Mouse (Mus musculus): ENCODE measurements at regions not wholly inside any gene's neighbourhood (a gene's known extent, or its start where the extent isn't known, plus 50 kb on each side); places are given as distances from the start of the nearest gene placed in this dataset.
A peak's percentile ranks its signal among the peaks of the same experiment; 100 is the strongest.

GRCm38 (mm10) chr3:37824681-37825080 lies 100.4 kb upstream of the Gm5148 start:
- 96% methylated on average over 5 of the region's 5 CpGs for WGBS
- no peak for TF ChIP-seq POLR2A (IDR thresholded peaks at IDR 0.05; ENCODE audit: borderline replicate concordance, extremely low read depth, insufficient read depth, insufficient read length)
- Histone ChIP-seq H3K27ac (replicated peaks; ENCODE audit: low read depth, low read length) (no peak overlapping the region), H3K4me2 (replicated peaks; ENCODE audit: low read depth, low read length, severe bottlenecking) (no peak overlapping the region), H3K4me1 (ENCODE audit: control insufficient read depth, insufficient read depth, low read length) (no peaks in the 10 kb centered on the region), H3K9me3 (ENCODE audit: control insufficient read depth, low read length) (no peaks in the 10 kb centered on the region), H3K4me3 (replicated peaks; ENCODE audit: low read length) (no peak overlapping the region), H3K9ac (ENCODE audit: low read depth, low read length, severe bottlenecking) (no peak overlapping the region), H3K36me3 (ENCODE audit: control insufficient read depth, insufficient read depth, low read length) (no peaks in the 10 kb centered on the region), H3K27me3 (ENCODE audit: control insufficient read depth, insufficient read depth, low read length) (no peaks in the 10 kb centered on the region)
- DNase-seq (ENCODE audit: low spot score) (no peak), ATAC-seq (ENCODE audit: low FRiP score, low read depth) (no peak)

GRCm38 (mm10) chr3:37819503-37819902 lies 95.2 kb upstream of the Gm5148 start:
- no peak overlapping the region for H3K4me2 ChIP-seq (replicated peaks; ENCODE audit: low read depth, low read length, severe bottlenecking)
- ATAC-seq (ENCODE audit: low FRiP score, low read depth) (no peak), DNase-seq (ENCODE audit: low spot score) (no peak)
- no peak overlapping the region for H3K27ac ChIP-seq (replicated peaks; ENCODE audit: low read depth, low read length)
- H3K4me1 ChIP-seq (ENCODE audit: control insufficient read depth, insufficient read depth, low read length) = peaks cover 6% of the 10 kb centered on the region; the same call in 1 of the 2 replicates
- 94% methylated on average over 3 of the region's 3 CpGs for WGBS
- H3K9me3 ChIP-seq (ENCODE audit: control insufficient read depth, low read length) = no peaks in the 10 kb centered on the region
- no peaks in the 10 kb centered on the region for H3K36me3 ChIP-seq (ENCODE audit: control insufficient read depth, insufficient read depth, low read length)
- no peak for TF ChIP-seq POLR2A (IDR thresholded peaks at IDR 0.05; ENCODE audit: borderline replicate concordance, extremely low read depth, insufficient read depth, insufficient read length)
- H3K27me3 ChIP-seq (ENCODE audit: control insufficient read depth, insufficient read depth, low read length) = no peaks in the 10 kb centered on the region
- no peak overlapping the region for H3K9ac ChIP-seq (ENCODE audit: low read depth, low read length, severe bottlenecking)
- no peak overlapping the region for H3K4me3 ChIP-seq (replicated peaks; ENCODE audit: low read length)

- Histone ChIP-seq H3K27ac (replicated peaks; ENCODE audit: low read depth, low read length) (no peak overlapping the region), H3K4me3 (replicated peaks; ENCODE audit: low read length) (no peak overlapping the region), H3K9me3 (ENCODE audit: control insufficient read depth, low read length) (no peaks in the 10 kb centered on the region), H3K27me3 (ENCODE audit: control insufficient read depth, insufficient read depth, low read length) (no peaks in the 10 kb centered on the region), H3K4me1 (ENCODE audit: control insufficient read depth, insufficient read depth, low read length) (peaks cover 6% of the 10 kb centered on the region; the same call in 1 of the 2 replicates), H3K4me2 (replicated peaks; ENCODE audit: low read depth, low read length, severe bottlenecking) (no peak overlapping the region), H3K36me3 (ENCODE audit: control insufficient read depth, insufficient read depth, low read length) (no peaks in the 10 kb centered on the region), H3K9ac (ENCODE audit: low read depth, low read length, severe bottlenecking) (no peak overlapping the region)
- 66% methylated on average over 3 of the region's 3 CpGs for WGBS
- ATAC-seq (ENCODE audit: low FRiP score, low read depth) (no peak), DNase-seq (ENCODE audit: low spot score) (no peak)
- TF ChIP-seq POLR2A (IDR thresholded peaks at IDR 0.05; ENCODE audit: borderline replicate concordance, extremely low read depth, insufficient read depth, insufficient read length) = no peak
These were observed 93.1 kb upstream of the Gm5148 start for GRCm38 (mm10) chr3:37817434-37817805.

- 23% methylated on average over 6 of the region's 6 CpGs for WGBS
- no peaks in the 10 kb centered on the region for H3K27me3 ChIP-seq (ENCODE audit: control insufficient read depth, insufficient read depth, low read length)
- H3K36me3 ChIP-seq (ENCODE audit: control insufficient read depth, insufficient read depth, low read length) = no peaks in the 10 kb centered on the region
- no peak overlapping the region for H3K9ac ChIP-seq (ENCODE audit: low read depth, low read length, severe bottlenecking)
- no peak overlapping the region for H3K4me3 ChIP-seq (replicated peaks; ENCODE audit: low read length)
- peaks cover 6% of the 10 kb centered on the region; the same call in 1 of the 2 replicates for H3K4me1 ChIP-seq (ENCODE audit: control insufficient read depth, insufficient read depth, low read length)
- DNase-seq (ENCODE audit: low spot score) = peak; percentile 64
- peak; percentile 34; the same call in 1 of the 2 replicates for ATAC-seq (ENCODE audit: low FRiP score, low read depth)
- TF ChIP-seq POLR2A (IDR thresholded peaks at IDR 0.05; ENCODE audit: borderline replicate concordance, extremely low read depth, insufficient read depth, insufficient read length) = no peak
- H3K27ac ChIP-seq (replicated peaks; ENCODE audit: low read depth, low read length) = no peak overlapping the region
- H3K4me2 ChIP-seq (replicated peaks; ENCODE audit: low read depth, low read length, severe bottlenecking) = no peak overlapping the region
- H3K9me3 ChIP-seq (ENCODE audit: control insufficient read depth, low read length) = no peaks in the 10 kb centered on the region
These were observed 92.6 kb upstream of the Gm5148 start for GRCm38 (mm10) chr3:37816781-37817433.

GRCm38 (mm10) chr3:37815771-37816170 lies 91.5 kb upstream of the Gm5148 start:
- DNase-seq (ENCODE audit: low spot score) (no peak), ATAC-seq (ENCODE audit: low FRiP score, low read depth) (no peak)
- no peaks in the 10 kb centered on the region for H3K36me3 ChIP-seq (ENCODE audit: control insufficient read depth, insufficient read depth, low read length)
- H3K27me3 ChIP-seq (ENCODE audit: control insufficient read depth, insufficient read depth, low read length) = no peaks in the 10 kb centered on the region
- no peak overlapping the region for H3K4me2 ChIP-seq (replicated peaks; ENCODE audit: low read depth, low read length, severe bottlenecking)
- WGBS = 92% methylated on average over 6 of the region's 6 CpGs
- H3K4me3 ChIP-seq (replicated peaks; ENCODE audit: low read length) = no peak overlapping the region
- TF ChIP-seq POLR2A (IDR thresholded peaks at IDR 0.05; ENCODE audit: borderline replicate concordance, extremely low read depth, insufficient read depth, insufficient read length) = no peak
- H3K4me1 ChIP-seq (ENCODE audit: control insufficient read depth, insufficient read depth, low read length) = peaks cover 6% of the 10 kb centered on the region; the same call in 1 of the 2 replicates
- no peaks in the 10 kb centered on the region for H3K9me3 ChIP-seq (ENCODE audit: control insufficient read depth, low read length)
- H3K27ac ChIP-seq (replicated peaks; ENCODE audit: low read depth, low read length) = no peak overlapping the region
- no peak overlapping the region for H3K9ac ChIP-seq (ENCODE audit: low read depth, low read length, severe bottlenecking)
